Mouse (Mus musculus): ENCODE measurements around the gene Pak6. TPM values are rescaled to one million over a fixed set of nuclear protein-coding genes. Genes with fewer than 3 reads are reported as not detected.

Pak6 gene
- total RNA-seq, 2 experiments from 2014 or later: 0.77 TPM; not detected in 1

DNA sequence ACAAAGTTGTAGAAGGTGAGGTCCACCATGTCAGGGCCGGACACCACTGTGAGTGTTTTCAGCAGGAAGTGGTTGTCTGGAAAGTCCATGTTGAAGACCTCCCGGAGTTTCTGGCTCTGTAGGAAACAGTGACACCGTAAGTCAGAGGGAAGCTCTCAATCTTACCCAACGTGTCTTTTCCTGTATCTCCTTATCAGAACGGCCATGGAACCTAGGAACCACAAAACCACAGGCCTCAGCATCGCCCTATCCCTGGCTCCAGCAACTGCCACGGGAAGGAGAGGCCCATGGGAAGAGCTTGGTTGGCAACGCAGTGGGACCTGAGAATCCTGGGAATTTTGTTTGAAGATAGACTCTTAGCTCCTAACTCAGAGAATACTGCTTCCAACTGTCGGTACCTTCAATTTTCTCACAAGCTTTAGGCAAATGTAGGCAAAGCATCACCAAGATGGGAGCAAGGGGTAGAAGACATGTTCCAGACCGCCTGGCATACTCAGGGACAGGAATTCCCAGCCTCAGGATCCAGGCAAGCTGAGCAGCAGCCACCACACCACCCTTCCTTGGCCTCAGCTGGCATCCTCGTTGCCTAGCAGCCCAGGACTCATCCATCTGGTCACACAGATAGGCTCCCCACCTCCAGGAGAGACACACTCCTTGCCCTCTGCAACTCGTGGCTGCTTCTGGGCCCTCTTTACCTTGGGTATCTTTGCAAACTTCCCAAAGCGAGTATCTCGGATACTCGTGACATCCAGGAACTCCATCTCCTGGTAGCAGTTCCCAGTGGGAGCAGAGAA is 60.8 kb downstream of the Pak6 start:
- ATAC-seq (replicated peaks; ENCODE audit: low FRiP score, poor library complexity, severe bottlenecking): no peak

DNA sequence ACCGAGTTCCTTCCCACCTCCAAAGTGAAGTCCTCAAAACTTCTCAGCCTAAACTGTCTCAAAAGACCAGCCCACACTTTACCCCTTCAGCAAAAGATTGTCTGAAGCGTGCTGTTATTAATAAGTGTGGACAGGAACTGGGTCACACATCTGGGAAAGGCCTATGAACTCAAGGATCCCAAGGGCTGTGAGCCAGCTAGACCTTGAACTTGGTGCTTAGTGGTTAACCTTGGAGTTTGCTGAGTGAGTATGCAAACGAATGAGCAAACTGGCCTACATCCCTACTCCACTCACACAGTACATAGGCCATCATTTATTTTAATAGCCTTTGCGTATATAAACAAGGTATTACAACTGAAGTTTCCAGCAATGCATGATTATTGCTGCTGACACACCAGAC is 62.4 kb downstream of the Pak6 start:
- no peak for ATAC-seq (replicated peaks; ENCODE audit: low FRiP score, poor library complexity, severe bottlenecking)

DNA sequence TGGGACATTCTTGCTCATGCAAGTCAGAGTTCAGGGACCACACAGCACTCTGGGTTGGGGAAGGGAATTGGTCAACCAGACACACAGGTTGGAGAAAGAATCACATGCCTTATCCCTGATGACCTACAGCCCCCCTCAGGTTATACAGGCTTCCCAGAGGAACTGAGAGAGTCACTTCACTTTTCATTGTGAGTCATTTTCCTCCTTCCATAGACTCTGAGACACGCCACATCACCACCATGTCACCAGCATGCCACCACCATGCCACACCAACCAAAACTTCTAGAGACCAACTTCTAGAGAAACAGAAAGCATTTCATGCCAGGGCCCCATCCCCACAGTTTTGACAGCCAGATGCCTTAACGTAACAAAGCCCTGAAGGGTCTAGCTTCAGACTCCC is 63.8 kb downstream of the Pak6 start:
- no peak for ATAC-seq (replicated peaks; ENCODE audit: low FRiP score, poor library complexity, severe bottlenecking)

DNA sequence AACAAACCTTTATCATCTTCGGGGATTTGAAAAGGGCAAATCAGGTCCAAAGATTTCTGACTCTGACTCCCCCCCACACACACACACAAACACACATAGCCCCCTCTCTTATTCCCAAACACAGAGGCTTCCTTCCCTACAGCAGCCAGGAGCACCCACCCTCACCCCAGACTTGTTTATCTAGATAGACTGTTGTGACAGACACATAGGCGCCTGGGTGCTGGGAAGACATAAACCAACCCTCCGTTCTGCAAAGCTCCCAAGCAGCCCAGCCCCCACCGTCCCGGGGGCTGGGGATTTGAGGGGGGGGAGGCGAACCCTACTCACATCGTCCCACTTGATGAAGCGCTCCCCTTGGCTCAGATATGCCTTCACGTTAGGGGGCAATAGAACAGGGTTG is 64.8 kb downstream of the Pak6 start:
- no peak for ATAC-seq (replicated peaks; ENCODE audit: low FRiP score, poor library complexity, severe bottlenecking)

DNA sequence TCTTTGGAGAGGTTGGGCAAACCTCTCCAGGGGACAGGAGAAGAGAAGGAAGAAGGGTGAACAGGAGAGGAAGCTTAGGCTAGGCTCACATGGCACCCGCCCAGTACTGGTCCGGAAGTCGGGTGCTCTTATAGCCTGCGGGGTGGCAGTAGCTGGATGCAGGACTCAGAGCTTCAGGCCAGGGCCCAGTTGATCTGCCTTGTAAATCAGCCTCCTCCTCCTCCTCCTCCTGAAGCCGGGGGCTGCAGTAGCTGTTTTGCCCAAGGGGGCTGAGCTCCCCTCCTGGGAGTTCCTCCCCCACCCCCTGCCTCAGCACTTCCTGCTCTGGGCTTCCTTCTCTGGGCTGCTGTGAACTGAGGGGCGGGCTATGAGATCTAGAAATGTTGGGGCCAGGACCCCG is 65.2 kb downstream of the Pak6 start, which contains the start of gene Plcb2:
TSS of gene Plcb2 (minus strand) at position 102 of the 400 bp plus-strand sequence.
- no peak for ATAC-seq (replicated peaks; ENCODE audit: low FRiP score, poor library complexity, severe bottlenecking)

DNA sequence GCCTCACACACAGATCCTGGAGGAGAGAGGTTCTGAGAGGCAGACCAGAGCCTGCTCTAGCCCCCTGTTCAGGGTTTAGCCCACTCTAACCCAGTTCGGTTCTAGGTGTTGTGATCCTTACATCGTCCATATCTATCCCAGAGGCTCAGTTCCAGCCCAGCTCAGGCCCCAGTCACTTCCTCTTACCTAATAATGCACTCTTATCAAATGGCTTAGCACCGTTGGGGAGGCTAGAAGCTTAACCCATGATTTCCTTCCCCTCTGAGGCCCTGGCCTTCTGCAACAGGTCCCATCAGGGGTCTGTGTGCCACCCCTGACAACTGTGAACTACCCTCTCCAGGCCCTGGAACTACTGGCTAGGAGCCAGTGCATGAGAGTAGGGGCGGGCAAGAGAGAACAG is 66.1 kb downstream of the Pak6 start:
- no peak for ATAC-seq (replicated peaks; ENCODE audit: low FRiP score, poor library complexity, severe bottlenecking)

DNA sequence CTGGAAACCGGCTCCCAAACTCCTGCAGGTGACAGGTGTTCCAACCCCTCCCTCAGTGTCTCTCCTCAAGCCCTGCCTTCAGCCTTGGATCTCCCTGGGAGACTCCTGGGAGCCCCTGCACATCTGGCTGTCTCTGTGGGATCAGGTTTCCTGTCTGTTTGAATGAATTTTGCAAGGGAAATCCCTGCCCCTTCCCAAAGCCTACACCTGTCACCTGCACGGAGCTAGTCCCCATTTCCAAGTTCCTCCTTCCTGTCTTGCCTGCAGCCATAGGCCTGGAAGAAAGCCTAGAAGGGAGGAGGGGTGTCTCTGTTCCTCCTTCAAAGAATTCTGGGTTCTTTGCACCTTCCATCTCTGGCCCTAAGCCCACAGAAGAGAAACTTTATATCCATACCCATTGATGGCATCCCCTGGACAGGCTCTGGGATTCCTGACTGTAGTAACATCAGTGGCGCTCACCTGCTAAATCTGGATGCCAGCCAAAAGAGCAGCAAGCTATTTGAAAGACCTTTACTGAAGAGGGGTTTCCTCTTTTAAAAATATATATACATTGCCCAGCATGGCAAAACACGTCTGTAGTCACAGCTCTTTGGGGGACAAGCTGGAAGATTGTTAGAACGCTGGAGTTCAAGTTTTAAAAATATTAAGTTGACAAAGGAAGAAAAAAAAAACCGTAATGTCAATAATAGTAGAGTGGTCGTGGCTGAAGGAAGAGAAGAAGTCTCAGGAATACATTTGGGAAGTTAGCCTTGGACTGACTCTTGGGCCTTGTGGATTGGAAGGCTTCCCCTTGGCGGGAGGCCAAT is 66.9 kb downstream of the Pak6 start:
- no peak for ATAC-seq (replicated peaks; ENCODE audit: low FRiP score, poor library complexity, severe bottlenecking)

DNA sequence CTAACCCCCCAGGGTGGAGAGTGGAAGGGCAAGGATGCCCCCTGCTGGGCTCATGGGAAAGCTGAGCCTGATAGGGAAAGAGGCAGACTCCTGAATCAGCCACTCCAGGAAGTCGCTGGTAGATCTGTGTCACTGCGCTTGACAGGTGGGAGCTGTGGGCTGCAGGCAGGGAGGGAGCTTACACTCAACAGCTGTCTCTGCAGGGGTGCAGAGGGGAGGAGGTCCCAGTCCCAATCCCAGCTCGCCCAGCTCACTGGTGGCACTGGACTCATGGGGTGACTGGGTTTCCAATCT is 67.5 kb downstream of the Pak6 start:
- ATAC-seq (replicated peaks; ENCODE audit: low FRiP score, poor library complexity, severe bottlenecking): 0 out of 2 replicates have a peak, but pooled peaks have one; percentile 49

DNA sequence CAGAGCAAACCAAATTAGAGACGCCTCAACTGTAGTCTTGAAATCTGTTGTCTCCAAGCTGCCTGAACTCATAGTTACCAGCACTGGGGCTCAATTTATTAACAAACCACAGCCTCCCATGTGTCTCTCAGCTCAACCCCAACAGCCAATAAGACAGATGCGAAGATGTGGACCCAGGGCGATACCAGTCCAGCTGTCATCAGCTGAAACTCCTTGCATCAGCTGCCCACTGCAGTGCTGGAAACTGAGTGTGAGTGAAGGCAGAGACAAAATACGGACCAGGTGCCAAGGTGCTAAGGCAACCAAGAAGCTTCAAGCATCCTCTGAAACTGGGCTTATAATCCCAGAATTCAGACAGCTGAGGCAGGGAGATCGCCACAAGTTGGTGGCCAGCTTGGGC is 68.9 kb downstream of the Pak6 start:
- ATAC-seq (replicated peaks; ENCODE audit: low FRiP score, poor library complexity, severe bottlenecking): no peak

DNA sequence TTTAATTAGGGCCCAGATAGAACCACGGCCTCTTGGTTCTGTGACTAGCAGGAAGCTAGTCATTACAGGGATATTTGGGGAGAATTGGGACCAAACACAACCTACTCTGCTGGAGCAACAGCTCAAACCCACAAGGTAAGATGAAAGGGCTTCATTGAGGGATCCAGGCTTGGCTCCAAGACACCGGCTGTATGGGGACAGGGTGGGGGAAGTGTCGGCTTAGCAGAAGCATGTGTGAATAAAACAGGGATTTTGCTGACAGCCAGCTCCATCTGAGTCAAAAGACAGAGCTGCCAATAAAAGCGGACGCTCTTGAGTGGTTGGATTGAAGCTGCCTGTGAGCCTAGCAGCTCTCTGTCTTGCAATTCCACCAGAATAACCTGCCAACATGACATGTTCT is 70.2 kb downstream of the Pak6 start:
- no peak for ATAC-seq (replicated peaks; ENCODE audit: low FRiP score, poor library complexity, severe bottlenecking)

DNA sequence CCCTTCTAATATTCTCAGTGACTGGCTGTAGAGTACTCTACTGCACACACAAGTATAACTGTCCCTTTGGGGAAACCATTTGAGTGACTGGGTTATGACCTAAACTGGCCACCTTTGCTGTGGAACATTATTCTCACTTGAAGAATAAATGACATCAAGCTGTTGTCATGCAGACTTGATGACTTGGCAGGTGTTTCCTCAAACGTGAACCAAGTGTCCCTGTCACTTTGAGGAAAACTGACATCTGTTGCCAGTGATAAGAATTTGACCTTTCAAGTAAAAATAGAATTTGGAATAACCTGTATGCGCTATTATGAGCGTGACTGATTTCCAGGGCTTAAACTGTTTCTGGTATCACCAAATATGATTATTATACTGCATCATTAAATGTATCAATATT is 77.2 kb downstream of the Pak6 start:
- no peak for ATAC-seq (replicated peaks; ENCODE audit: low FRiP score, poor library complexity, severe bottlenecking)

DNA sequence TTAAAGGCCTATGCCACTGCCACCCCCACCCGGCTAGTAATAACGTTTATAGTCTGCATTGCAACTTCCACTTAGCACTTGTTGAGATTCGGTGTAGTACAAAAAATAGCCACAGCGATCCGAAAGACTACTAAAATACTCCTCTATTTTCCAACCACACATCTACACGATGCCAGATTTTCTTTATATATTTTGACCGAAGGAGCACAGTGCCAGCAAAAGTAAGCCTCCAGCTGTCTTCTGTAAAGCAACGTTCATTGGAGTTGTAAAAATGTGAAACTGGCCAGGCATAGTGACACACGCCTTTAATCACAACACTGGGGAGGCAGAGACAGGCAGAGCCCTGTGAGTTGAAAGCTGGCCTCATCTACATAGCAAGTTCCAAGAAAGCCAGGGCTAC is 78.1 kb downstream of the Pak6 start:
- ATAC-seq (replicated peaks; ENCODE audit: low FRiP score, poor library complexity, severe bottlenecking): no peak

DNA sequence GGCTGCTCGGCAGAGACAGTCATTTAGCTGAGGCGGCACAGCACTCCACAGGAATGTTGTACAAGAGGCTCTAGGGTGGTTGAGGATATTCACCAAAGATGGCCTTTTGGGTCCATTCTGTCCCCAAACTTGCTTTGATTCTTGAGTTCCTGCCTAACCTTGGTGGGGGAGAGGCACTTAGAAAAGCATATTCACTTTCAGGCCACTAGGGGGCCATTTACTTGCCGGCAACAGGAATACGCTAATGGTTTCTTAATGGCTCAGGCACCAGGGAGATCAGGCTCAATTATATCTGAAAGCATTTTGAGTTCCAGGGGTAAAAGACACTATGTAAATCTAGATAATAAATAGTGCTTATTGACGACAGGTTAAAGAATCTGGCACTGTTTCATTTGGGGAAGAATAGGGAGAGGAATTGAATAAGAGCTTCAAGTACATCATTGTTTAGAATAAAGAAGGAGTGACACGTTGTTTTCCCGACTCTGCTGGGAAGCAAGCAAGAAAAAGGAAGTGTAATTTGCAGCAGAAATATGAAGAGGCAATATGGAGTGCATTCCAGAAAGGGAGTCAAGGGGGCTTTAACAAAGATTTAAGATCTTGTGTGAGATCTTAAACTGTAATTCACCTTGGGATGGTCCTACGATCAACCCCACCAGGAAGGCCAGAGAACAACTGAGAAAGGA is 80.3 kb downstream of the Pak6 start:
- ATAC-seq (replicated peaks; ENCODE audit: low FRiP score, poor library complexity, severe bottlenecking): peak; percentile 75

DNA sequence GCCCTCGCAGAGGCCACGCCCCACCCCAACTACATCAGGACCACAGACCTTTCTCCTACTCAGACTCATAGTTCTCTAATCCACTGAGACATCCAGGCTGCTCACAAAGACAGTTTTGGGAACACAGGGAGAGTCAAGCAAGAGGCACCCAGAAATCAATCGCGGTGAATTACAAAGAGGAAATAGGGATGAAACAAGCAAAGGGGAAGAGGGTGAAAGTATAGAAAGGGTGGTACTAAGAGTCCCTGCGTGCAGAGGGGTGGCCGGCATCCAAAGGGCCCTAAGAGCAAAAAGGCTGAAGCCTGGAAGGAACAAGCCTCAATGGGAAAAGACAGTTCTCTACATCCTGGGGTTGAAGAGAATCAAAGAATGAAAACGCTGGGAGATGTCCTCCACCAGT is 81.5 kb downstream of the Pak6 start:
- no peak for ATAC-seq (replicated peaks; ENCODE audit: low FRiP score, poor library complexity, severe bottlenecking)

DNA sequence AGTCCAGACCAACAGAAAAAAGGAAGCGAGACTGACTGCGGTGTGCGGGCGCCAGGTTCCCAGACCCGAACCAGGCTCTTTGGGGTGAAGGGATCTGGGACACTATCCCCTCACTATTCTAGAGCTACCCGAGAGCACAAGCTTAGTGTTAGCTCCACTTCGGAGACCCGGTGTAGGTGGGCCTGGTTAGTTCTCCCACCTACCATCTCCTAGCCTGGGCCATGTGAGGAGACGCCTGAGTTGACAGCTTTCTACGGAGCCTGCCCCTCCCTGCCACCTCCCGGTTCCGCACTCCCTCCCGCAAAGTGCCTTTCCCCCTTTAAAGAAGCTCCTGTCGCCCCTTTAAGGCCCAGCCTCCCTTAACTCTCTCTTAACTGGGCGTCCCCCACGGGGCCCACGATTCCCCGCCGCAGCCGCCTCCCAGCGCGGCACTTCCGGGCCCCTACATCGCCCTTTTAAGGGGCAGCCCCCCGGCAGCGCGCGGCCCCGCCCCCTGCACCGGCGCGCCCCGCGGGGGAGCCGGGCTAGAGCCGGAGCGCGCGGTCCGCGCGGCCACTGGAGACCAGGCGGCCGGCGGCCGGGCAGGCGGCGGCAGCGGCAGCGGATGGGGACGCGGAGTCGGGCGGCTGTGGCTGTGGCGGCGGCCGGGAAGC is 82.3 kb downstream of the Pak6 start, which contains the start of gene Inafm2:
TSS of gene Inafm2 (plus strand) at position 527 of the 653 bp plus-strand sequence.
- ATAC-seq (replicated peaks; ENCODE audit: low FRiP score, poor library complexity, severe bottlenecking): peak; percentile 56

DNA sequence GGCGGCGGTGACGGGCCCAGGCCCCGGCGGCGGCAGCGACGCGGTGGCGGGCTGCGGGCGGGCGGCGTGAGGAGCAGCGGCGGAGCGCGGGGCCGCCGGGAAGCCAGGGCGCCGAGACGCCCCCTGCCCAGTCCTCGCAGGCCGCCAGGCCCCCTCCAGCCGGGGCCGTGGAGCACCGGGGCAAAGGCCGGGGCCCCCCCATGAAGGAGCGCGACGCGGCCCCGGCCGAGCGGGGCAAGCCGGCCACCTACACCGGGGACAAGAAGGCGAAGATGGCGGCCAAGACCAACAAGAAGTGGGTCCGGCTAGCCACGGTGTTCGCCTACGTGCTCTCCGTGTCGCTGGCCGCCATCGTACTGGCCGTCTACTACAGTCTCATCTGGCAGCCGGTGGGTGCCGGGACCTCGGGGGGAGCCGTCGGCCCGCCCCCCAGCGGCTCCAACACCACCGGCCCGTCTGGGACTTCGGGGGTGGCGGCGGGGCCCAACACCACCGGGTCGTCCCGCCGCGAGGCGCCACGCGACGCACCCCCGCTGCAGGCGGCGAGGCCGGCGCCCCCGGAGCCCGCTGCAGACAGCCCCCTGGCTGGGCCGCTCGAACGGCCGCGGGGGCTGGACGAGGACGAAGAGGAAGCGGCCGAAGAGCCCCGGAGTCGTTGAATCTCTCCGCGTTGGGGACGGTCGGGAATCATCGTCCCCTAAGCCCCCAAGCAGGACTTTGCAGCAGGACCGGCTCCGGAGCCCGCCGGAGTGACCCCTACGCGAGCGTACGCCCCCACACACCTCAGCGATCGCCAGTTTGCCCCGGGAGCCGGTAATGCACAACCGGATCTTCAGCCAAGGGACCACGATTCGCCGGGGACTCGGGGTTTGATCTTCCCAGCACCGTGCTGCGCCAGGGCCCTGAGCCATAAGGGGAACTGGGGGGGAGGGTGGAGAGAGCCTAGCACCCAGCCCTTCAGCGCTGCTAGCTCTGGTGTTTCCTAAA is 83.1 kb downstream of the Pak6 start:
- ATAC-seq (replicated peaks; ENCODE audit: low FRiP score, poor library complexity, severe bottlenecking): 0 out of 2 replicates have a peak, but pooled peaks have one; percentile 18

DNA sequence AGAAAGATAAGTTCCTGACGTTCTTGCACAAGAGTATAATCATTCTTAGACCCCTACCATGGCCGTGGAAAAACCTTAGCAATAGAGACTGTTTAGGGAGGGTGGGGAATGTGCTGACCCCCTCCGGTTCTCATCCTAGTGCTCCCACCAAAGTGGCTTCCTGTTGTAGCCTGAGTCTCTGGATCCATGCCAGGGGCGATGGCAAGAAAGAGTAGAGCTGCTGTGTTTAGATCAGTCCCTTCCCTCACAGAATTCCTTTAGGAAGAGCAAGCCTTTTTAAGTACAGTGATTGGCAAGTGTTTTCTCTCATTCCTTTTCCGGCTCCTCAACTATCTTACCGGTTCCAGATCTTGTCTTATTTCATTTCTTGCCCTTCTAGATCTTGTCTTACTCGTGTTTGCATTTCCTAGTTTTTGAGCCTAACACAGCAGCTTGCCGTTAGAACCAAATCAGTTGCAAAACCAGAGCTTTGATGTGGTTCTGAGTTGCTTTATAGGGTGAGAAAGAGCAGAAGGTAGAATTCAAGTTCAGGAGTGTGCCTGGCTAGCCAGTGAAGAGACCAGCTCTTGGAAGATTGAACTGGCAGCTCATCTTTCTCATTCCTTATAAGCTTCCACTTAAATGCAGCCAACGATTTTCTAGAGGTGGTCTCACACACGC is 84.3 kb downstream of the Pak6 start:
- ATAC-seq (replicated peaks; ENCODE audit: low FRiP score, poor library complexity, severe bottlenecking): no peak

All from erythroblast, adult 5-6 weeks (primary cell).